Mouse (Mus musculus): ENCODE results near the gene Gm20696. TPM values are rescaled to one million over a fixed set of nuclear protein-coding genes. Genes with fewer than 3 reads are reported as not detected.
A peak's percentile ranks its signal among the peaks of the same experiment; 100 is the strongest.

Gene Gm20696
- total and polyA plus RNA-seq, 3 experiments: 0.59 TPM; not detected in 2

GRCm38 (mm10) chr6:99338593-99339342 lies 327.8 kb downstream of the Gm20696 start (continued):
- TF ChIP-seq TBP (conservative IDR thresholded peaks at IDR 0.05; ENCODE audit: low read depth, low read length) (no peak), UBTF (IDR thresholded peaks at IDR 0.05; ENCODE audit: low read depth, low read length) (no peak), PAX5 (IDR thresholded peaks at IDR 0.05; ENCODE audit: low read length) (no peak), CHD2 (IDR thresholded peaks at IDR 0.05; ENCODE audit: low read length) (no peak), BHLHE40 (IDR thresholded peaks at IDR 0.05; ENCODE audit: low read depth, low read length) (peak; percentile 2; the same call in 1 of the 2 replicates), EP300 (IDR thresholded peaks at IDR 0.05; ENCODE audit: low read length) (peak; percentile 52; the same call in 1 of the 2 replicates), TCF12 (IDR thresholded peaks at IDR 0.05; ENCODE audit: low read depth, low read length) (no peak), MEF2A (IDR thresholded peaks at IDR 0.05; ENCODE audit: borderline replicate concordance, low read depth, low read length) (peak; percentile 80; the same call in 1 of the 2 replicates), GABPA (IDR thresholded peaks at IDR 0.05; ENCODE audit: insufficient replicate concordance, low read depth, low read length) (no peak), ELF1 (IDR thresholded peaks at IDR 0.05; ENCODE audit: low read depth, low read length) (no peak; the same call in 1 of the 2 replicates)

- Histone ChIP-seq H3K9me3 (replicated peaks; ENCODE audit: low read length) (no peaks in the 10 kb centered on the region), H3K79me2 (replicated peaks; ENCODE audit: control insufficient read depth, extremely low read depth, insufficient read depth, poor library complexity, severe bottlenecking) (peaks cover 13% of the 10 kb centered on the region), H3K27ac (ENCODE audit: insufficient read depth, low read depth) (peak overlapping the region; percentile 100), H3K9ac (ENCODE audit: insufficient read depth, low read depth) (peak overlapping the region; percentile 89), H3K27me3 (replicated peaks) (no peaks in the 10 kb centered on the region), H3K4me3 (replicated peaks in 1 of 3; ENCODE audit: low read depth in 2 of 3, low read length in 2 of 3, poor library complexity in 1 of 3) (peak overlapping the region; percentile 24 to 77 (median 29)), H3K4me2 (ENCODE audit: insufficient read depth, low read depth, poor library complexity, severe bottlenecking) (peak overlapping the region; percentile 88), H3K4me1 (ENCODE audit: control insufficient read depth in 1 of 2, insufficient read depth in 2 of 2) (peaks cover 18 to 85% of the 10 kb centered on the region in 2 experiments), H3K36me3 (replicated peaks in 1 of 2; ENCODE audit: control insufficient read depth in 1 of 2, insufficient read depth in 1 of 2, low read length in 1 of 2) (no peaks in the 10 kb centered on the region)
- dilution Hi-C loops (cut with MboI; ENCODE audit: extremely low pct_ligation_motif_present, extremely low pct_unique_long_range_greater_than_20kb, low sequenced_read_pairs) (no loop called here), in situ Hi-C loops (cut with MboI; ENCODE audit: low pct_ligation_motif_present, low pct_unique_long_range_greater_than_20kb, low sequenced_read_pairs) (loop anchor here (5.0 kb wide), 1 partner anchor 49 kb away; no protein-coding TSS in a partner anchor)
- DNase-seq (ENCODE audit: extremely low read depth): no peak
- TF ChIP-seq CTCF (conservative IDR thresholded peaks at IDR 0.05 in 1 of 2, IDR thresholded peaks at IDR 0.05 in 1 of 2; ENCODE audit: low read depth in 2 of 2, low read length in 2 of 2): no peak
- TF ChIP-seq RCOR1 (conservative IDR thresholded peaks at IDR 0.05; ENCODE audit: low read depth, low read length): no peak
- TF ChIP-seq SMC3 (IDR thresholded peaks at IDR 0.05; ENCODE audit: low read depth, low read length): no peak
- no peak for TF ChIP-seq RAD21 (IDR thresholded peaks at IDR 0.05; ENCODE audit: low read depth, low read length)
- no peak for TF ChIP-seq USF1 (IDR thresholded peaks at IDR 0.05; ENCODE audit: low read depth, low read length)
- TF ChIP-seq MEF2A (IDR thresholded peaks at IDR 0.05; ENCODE audit: borderline replicate concordance, low read depth, low read length): peak; percentile 20; the same call in 1 of the 2 replicates
- 0 out of 2 replicates have a peak, but pooled peaks have one; percentile 15 for TF ChIP-seq TCF12 (IDR thresholded peaks at IDR 0.05; ENCODE audit: low read depth, low read length)
- no peak for TF ChIP-seq E2F4 (IDR thresholded peaks at IDR 0.05; ENCODE audit: insufficient replicate concordance, low read depth, low read length)
- TF ChIP-seq PAX5 (IDR thresholded peaks at IDR 0.05; ENCODE audit: low read length): no peak
- TF ChIP-seq MAX (IDR thresholded peaks at IDR 0.05; ENCODE audit: low read length): peak; percentile 46; the same call in 1 of the 2 replicates
- TF ChIP-seq UBTF (IDR thresholded peaks at IDR 0.05; ENCODE audit: low read depth, low read length): 0 out of 2 replicates have a peak, but pooled peaks have one; percentile 55
- peak; percentile 49; the same call in 1 of the 2 replicates for TF ChIP-seq MAZ (IDR thresholded peaks at IDR 0.05; ENCODE audit: low read depth, low read length)
- TF ChIP-seq MAFK (IDR thresholded peaks at IDR 0.05; ENCODE audit: insufficient replicate concordance, low read length): peak; percentile 23; the same call in 1 of the 2 replicates
- TF ChIP-seq KAT2A (IDR thresholded peaks at IDR 0.05; ENCODE audit: insufficient replicate concordance, low read length): 0 out of 2 replicates have a peak, but pooled peaks have one; percentile 32
- peak; percentile 40; the same call in 1 of the 2 replicates for TF ChIP-seq ELF1 (IDR thresholded peaks at IDR 0.05; ENCODE audit: low read depth, low read length)
- TF ChIP-seq ZC3H11A (IDR thresholded peaks at IDR 0.05; ENCODE audit: low read depth, low read length): no peak
- peak; percentile 70; the same call in 1 of the 2 replicates for TF ChIP-seq SIN3A (IDR thresholded peaks at IDR 0.05; ENCODE audit: low read length)
- no peak for TF ChIP-seq NRF1 (IDR thresholded peaks at IDR 0.05; ENCODE audit: low read depth, low read length)
- no peak for TF ChIP-seq MXI1 (IDR thresholded peaks at IDR 0.05; ENCODE audit: low read depth, low read length)
- peak; percentile 39; the same call in 1 of the 2 replicates for TF ChIP-seq NELFE (IDR thresholded peaks at IDR 0.05; ENCODE audit: low read depth, low read length)
- TF ChIP-seq POLR2AphosphoS2 (IDR thresholded peaks at IDR 0.05; ENCODE audit: low read depth, low read length): no peak
- no peak for TF ChIP-seq JUND (conservative IDR thresholded peaks at IDR 0.05; ENCODE audit: low read depth, low read length)
- no peak for TF ChIP-seq ZKSCAN1 (IDR thresholded peaks at IDR 0.05; ENCODE audit: borderline replicate concordance, low read depth, low read length)
- TF ChIP-seq USF2 (conservative IDR thresholded peaks at IDR 0.05; ENCODE audit: low read depth, low read length): no peak
- peak; percentile 48 for TF ChIP-seq EP300 (IDR thresholded peaks at IDR 0.05; ENCODE audit: low read length)
- peak; percentile 32; the same call in 1 of the 2 replicates for TF ChIP-seq IRF4 (IDR thresholded peaks at IDR 0.05; ENCODE audit: low read depth, low read length)
- TF ChIP-seq ZNF384 (IDR thresholded peaks at IDR 0.05; ENCODE audit: low read depth, low read length): no peak
- no peak for TF ChIP-seq JUN (IDR thresholded peaks at IDR 0.05; ENCODE audit: insufficient read depth, low read depth, low read length)
- 0 out of 2 replicates have a peak, but pooled peaks have one; percentile 10 for TF ChIP-seq TBP (conservative IDR thresholded peaks at IDR 0.05; ENCODE audit: low read depth, low read length)
- 0 out of 2 replicates have a peak, but pooled peaks have one; percentile 9 for TF ChIP-seq HCFC1 (IDR thresholded peaks at IDR 0.05; ENCODE audit: low read depth, low read length)
- TF ChIP-seq POLR2A (IDR thresholded peaks at IDR 0.05; ENCODE audit: low read depth, low read length): no peak
Observed at GRCm38 (mm10) chr6:99338174-99338573, 328.4 kb downstream of the Gm20696 start.
